Mouse (Mus musculus) lung, adult 2 months (tissue): ENCODE results near the gene Fam57a.

Experiments used
- CTCF ChIP-seq: fragments of 200-500 bp; IDR thresholded peaks from 2 replicates; pipeline ENCODE4 v1.5.1; 2011; ENCODE audit warnings: mild to moderate bottlenecking, low read length, control low read depth; ENCODE audit not compliant: insufficient read depth
- POLR2A ChIP-seq: fragments of 200-500 bp; IDR thresholded peaks from 2 replicates; pipeline ENCODE4 v1.6.1; 2011; ENCODE audit warnings: low read depth, mild to moderate bottlenecking, control low read depth, low read length, borderline replicate concordance; ENCODE audit errors: extremely low read depth

- TF ChIP-seq CTCF (no peak), POLR2A (no peak)
These were observed 24.6 kb upstream of the Fam57a start for GRCm38 (mm10) chr11:76154861-76155260.
